20 mouse cellular contexts compared by ENCODE assay signal in genomic region chr13:49163645-49164044, GRCm38 (mm10). TPM values are rescaled to one million over a fixed set of nuclear protein-coding genes. Genes with fewer than 3 reads are reported as not detected.
"Had no signal": no experiment of that assay in that cellular context is flagged by ENCODE, and none has a peak within 500 bp of the region (broad histone marks: within the 10 kb centered on the region; RNA-seq: fewer than 3 reads in every experiment).

No protein-coding gene starts in this region.

- H3K4me3 ChIP-seq: liver, embryonic 15.5 days; lung, embryonic 15.5 days; megakaryocyte, embryonic 14.5 days; midbrain, embryonic 13.5 days; midbrain, embryonic 15.5 days; neural tube, embryonic 12.5 days; stomach, embryonic 15.5 days had no signal

- H3K4me1 ChIP-seq: liver, embryonic 15.5 days; lung, embryonic 15.5 days; midbrain, embryonic 13.5 days; midbrain, embryonic 15.5 days; neural tube, embryonic 12.5 days had no signal

- ATAC-seq: liver, postnatal 0 days; lung, postnatal 0 days; midbrain, embryonic 13.5 days; midbrain, embryonic 15.5 days had no signal

- H3K4me2 ChIP-seq: liver, embryonic 15.5 days; lung, embryonic 15.5 days; midbrain, embryonic 11.5 days; midbrain, embryonic 13.5 days; midbrain, embryonic 15.5 days; neural tube, embryonic 12.5 days; stomach, embryonic 15.5 days had no signal

- H3K9ac ChIP-seq: liver, embryonic 15.5 days; liver, postnatal 0 days; lung, embryonic 15.5 days; midbrain, embryonic 13.5 days; midbrain, embryonic 15.5 days; neural tube, embryonic 12.5 days; stomach, embryonic 15.5 days had no signal

- H3K9me3 ChIP-seq: liver, embryonic 15.5 days; lung, embryonic 15.5 days; megakaryocyte, embryonic 14.5 days; midbrain, embryonic 13.5 days; midbrain, embryonic 15.5 days; neural tube, embryonic 12.5 days; stomach, embryonic 15.5 days had no signal

- H3K36me3 ChIP-seq: liver, embryonic 15.5 days; lung, embryonic 15.5 days; midbrain, embryonic 13.5 days; midbrain, embryonic 15.5 days; neural tube, embryonic 12.5 days; stomach, embryonic 15.5 days had no signal

- H3K27ac ChIP-seq: liver, embryonic 15.5 days; lung, embryonic 15.5 days; macrophage; midbrain, embryonic 13.5 days; midbrain, embryonic 15.5 days; neural tube, embryonic 12.5 days; stomach, embryonic 15.5 days had no signal

- DNase-seq: liver, postnatal 0 days; lung, adult 2 months; lung, postnatal 14 days; lung, postnatal 36 days; right cerebral cortex, postnatal 14 days; thymus, adult 2 months; thymus, postnatal 25 days; thymus, postnatal 4 days had no signal

- H3K27me3 ChIP-seq: lung, embryonic 15.5 days; midbrain, embryonic 13.5 days; midbrain, embryonic 15.5 days; neural tube, embryonic 12.5 days; stomach, embryonic 15.5 days had no signal

RNA-seq across cellular contexts. Expression of gene Wnk2, which starts 15.8 kb away (rescaled TPM):
- total RNA-seq: megakaryocyte progenitor cell, adult 5-6 weeks; monocyte, adult 5-6 weeks had no signal
- polyA plus RNA-seq: macrophage had no signal
